Mouse (Mus musculus) Muller cell, postnatal 12 days (primary cell): Measurements from ENCODE around the gene Fam98b.

Source experiments
- DNase-seq: peaks from one replicate; pipeline ENCODE4 v3.0.0-alpha.2; 2015; ENCODE audit errors: inconsistent ontology term

Fam98b gene

GRCm38 (mm10) chr2:117303391-117304350 lies 54.1 kb downstream of the Fam98b start:
- no peak for DNase-seq

- DNase-seq = no peak
Measured at GRCm38 (mm10) chr2:117304941-117305340, 55.4 kb downstream of the Fam98b start.

- DNase-seq = no peak
Measured at GRCm38 (mm10) chr2:117307959-117308358, 58.4 kb downstream of the Fam98b start.

- no peak for DNase-seq
Measured at GRCm38 (mm10) chr2:117309046-117309445, 59.5 kb downstream of the Fam98b start.

- DNase-seq = no peak
Measured at GRCm38 (mm10) chr2:117311349-117311748, 61.8 kb downstream of the Fam98b start.

- DNase-seq = no peak
Measured at GRCm38 (mm10) chr2:117312030-117312429, 62.5 kb downstream of the Fam98b start.

GRCm38 (mm10) chr2:117312441-117312895 lies 62.9 kb downstream of the Fam98b start:
- peak; percentile 66 for DNase-seq

- peak; percentile 26 for DNase-seq
Measured at GRCm38 (mm10) chr2:117313586-117314235, 64.2 kb downstream of the Fam98b start.

GRCm38 (mm10) chr2:117318991-117319390 lies 69.5 kb downstream of the Fam98b start:
- no peak for DNase-seq
